Mouse (Mus musculus) liver, adult (tissue): ENCODE data around the gene Hist1h2af.
A peak's percentile ranks its signal among the peaks of the same experiment; 100 is the strongest.
"Not testable (repeated sequence)": the region's sequence is repeated elsewhere in the genome, so short reads cannot be mapped to it uniquely, and the experiment has no call there.

Experiments
- GATA4 ChIP-seq: IDR thresholded peaks from 2 replicates; pipeline ENCODE4 v1.6.1; 2014; ENCODE audit warnings: mild to moderate bottlenecking, low read length; ENCODE audit not compliant: insufficient replicate concordance

Gene Hist1h2af

DNA sequence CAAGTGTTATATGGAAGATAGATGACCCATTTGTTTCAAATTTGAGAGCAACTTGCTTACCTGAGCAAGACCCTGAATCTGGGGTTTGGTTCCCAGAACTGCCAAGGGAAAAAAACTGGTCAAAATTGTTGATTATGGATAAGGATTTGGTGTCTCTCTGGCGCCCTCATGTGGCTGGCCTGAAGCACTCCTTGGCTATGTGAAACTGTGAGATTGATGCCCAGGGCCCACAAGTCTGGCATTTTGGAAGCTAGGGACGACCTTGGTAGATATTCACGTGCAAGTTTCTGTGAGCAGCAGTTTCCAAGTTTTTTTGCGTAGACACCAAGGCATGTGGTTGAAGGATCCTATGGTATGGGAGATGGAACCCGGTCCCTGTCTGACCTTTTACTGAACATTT lies 9.1 kb upstream of the Hist1h2af start:
- no peak for TF ChIP-seq GATA4

DNA sequence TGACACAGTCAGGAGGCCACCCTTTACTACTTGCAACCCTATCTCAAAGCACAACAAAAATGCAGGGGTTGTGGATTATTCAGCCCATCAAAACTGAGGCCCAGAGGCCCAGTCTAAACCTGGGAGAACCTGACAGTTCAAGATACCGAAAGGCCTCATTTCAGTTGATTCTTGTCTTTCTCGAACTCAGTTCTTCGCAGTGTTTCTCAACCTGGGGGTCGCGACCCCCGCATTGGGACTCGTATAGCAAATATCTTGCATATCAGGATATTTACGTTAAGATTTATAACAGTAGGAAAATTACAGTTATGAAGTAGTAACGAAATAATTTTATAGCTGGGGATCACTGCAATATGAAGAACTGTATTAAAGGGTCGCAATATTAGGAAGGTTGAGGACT lies 7.8 kb upstream of the Hist1h2af start:
- TF ChIP-seq GATA4: no peak

GRCm38 (mm10) chr13:23526312-23526711 lies 7.4 kb upstream of the Hist1h2af start:
- no peak for TF ChIP-seq GATA4

DNA sequence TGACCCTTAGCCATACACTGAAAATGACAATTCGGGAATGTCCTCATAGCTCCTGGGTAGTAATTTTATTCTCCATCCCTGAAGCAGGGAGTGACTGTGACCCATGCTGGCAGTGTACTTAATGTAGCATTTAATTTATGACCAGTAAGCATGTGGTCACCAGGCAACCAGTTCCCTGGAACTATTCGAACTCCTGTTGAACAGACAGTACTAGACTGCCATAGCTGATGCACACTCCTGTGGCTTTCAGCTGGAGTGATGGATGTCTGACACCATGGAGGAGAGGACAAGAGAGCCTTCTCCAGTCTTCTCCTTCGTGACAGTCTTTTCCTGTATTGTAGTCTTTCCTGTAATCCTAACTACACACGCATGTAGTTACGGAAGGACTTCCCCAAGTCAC lies 4.7 kb upstream of the Hist1h2af start:
- no peak for TF ChIP-seq GATA4

GRCm38 (mm10) chr13:23529480-23530165 lies 4.1 kb upstream of the Hist1h2af start:
- TF ChIP-seq GATA4: no peak

- TF ChIP-seq GATA4: peak; percentile 10; the same call in 1 of the 2 replicates
Measured at GRCm38 (mm10) chr13:23530181-23530900, 3.4 kb upstream of the Hist1h2af start.

DNA sequence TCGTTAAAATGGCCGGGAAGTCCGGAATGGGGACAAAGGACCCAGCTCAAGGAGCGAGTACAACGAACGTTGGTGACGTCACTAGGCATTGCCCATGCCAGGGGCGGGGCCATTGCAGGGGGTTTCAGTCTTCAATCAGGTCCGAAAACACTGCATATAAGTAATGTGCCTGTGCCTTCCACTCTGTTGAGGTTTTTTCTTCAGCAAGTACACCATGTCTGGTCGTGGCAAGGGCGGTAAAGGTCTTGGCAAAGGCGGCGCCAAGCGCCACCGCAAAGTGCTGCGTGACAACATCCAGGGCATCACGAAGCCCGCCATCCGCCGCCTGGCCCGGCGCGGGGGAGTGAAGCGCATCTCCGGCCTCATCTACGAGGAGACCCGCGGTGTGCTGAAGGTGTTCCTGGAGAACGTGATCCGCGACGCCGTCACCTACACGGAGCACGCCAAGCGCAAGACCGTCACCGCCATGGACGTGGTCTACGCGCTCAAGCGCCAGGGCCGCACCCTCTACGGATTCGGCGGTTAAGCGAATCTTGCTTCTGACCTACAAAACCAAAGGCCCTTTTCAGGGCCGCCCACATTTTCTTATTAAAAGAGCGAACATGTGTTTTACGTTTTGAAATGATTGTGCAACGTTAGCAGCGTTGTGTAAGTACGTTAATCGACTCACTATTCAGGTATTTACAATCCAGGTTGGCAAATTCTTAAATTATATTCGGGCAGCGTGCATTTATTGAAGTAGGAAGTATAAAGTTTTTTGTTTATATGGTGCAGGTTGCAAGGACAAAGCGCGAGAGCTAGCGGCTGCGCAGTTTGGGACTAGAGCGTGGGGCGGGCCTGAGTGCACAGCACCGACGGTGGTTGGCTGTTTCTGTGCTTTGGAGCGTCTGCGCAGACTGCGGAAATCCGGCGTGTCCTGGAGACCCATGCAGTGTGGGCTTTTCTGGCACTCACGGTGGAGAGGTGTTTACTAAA lies 2.5 kb upstream of the Hist1h2af start, which contains the start of gene Hist1h4h:
Hist1h4h (plus strand) TSS at position 150 of the 975 bp plus-strand sequence.
- TF ChIP-seq GATA4: no peak; the same call in 1 of the 2 replicates

DNA sequence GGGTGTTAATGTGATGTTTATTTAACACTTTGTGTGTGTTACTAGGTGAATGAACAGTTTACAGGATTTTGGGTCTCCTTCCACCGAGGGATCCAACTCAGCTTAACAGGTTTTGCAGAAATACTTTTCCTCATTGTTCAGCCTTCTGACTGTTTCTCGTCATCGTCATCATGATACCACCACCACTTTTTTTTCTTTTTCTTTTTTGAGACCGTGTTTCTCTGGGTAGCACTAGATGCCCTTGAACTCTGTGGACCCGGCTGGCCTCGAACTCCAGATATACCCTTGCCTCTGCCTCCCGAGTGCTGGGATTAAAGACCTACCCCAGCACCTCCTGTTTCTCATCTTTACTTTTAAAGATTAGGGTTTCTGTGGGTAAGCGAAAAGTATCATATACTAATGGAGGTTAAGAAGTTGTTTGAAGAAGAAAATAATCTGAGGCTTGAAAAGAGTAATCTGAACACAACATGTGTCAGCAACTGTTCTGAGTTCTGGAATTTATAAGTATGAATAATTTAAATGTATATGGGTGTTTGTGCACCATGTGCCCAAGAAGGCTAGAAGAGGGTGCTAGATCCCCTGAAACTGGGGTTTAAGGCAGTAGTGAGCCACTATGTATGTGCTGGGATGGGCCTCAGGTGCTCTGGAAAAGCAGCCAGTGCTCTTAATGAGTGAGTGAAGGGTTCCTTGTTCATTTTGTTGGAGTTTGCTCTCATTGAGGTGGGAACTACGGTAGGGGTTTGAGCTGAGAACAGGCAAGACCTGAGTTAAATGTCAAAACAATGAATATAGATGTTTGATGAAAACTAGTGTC lies 1.2 kb upstream of the Hist1h2af start:
- TF ChIP-seq GATA4: no peak

GRCm38 (mm10) chr13:23534368-23535131 lies 844 bp downstream of the Hist1h2af start:
- no peak for TF ChIP-seq GATA4

DNA sequence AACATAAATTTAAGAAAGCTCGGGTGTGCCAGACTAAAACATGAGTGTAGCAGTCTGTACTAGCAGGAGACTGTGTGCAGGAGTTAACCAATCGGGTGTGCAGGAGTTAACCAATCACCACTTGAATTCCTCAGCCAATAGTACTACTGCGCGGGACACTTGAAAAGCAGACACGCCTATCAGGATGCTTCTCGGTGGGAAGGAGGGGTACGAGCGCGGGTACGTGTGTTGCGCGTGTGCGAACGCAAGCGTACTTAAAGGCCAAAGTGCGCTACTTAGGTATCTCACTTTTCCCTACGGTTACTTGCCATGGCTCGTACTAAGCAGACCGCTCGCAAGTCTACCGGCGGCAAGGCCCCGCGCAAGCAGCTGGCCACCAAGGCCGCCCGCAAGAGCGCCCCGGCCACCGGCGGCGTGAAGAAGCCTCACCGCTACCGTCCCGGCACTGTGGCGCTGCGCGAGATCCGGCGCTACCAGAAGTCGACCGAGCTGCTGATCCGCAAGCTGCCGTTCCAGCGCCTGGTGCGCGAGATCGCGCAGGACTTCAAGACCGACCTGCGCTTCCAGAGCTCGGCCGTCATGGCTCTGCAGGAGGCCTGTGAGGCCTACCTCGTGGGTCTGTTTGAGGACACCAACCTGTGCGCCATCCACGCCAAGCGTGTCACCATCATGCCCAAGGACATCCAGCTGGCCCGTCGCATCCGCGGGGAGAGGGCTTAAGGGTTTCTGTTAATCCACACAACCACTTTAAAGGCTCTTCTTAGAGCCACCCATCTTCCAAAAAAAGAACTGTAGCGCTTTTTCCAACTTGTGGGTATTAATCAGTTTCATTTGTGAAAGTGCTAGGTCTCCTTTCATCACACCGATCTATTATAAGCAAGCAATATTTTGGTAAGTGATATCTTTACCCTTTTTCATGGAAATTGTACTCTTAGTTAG lies 1.7 kb downstream of the Hist1h2af start, which contains the start of gene Hist1h3g:
Hist1h3g (plus strand) TSS at position 286 of the 939 bp plus-strand sequence.
- not testable (repeated sequence) for TF ChIP-seq GATA4

GRCm38 (mm10) chr13:23536076-23536822 lies 2.5 kb downstream of the Hist1h2af start:
- TF ChIP-seq GATA4: no peak
